Mouse (Mus musculus): ENCODE data around the gene Crybg1. TPM values are rescaled to one million over a fixed set of nuclear protein-coding genes. Genes with fewer than 3 reads are reported as not detected.
A peak's percentile ranks its signal among the peaks of the same experiment; 100 is the strongest.
"Not testable (repeated sequence)": the region's sequence is repeated elsewhere in the genome, so short reads cannot be mapped to it uniquely, and the experiment has no call there.

Crybg1 gene
- total RNA-seq, 2 experiments from 2014 or later = 2.7 to 2.9 TPM

DNA sequence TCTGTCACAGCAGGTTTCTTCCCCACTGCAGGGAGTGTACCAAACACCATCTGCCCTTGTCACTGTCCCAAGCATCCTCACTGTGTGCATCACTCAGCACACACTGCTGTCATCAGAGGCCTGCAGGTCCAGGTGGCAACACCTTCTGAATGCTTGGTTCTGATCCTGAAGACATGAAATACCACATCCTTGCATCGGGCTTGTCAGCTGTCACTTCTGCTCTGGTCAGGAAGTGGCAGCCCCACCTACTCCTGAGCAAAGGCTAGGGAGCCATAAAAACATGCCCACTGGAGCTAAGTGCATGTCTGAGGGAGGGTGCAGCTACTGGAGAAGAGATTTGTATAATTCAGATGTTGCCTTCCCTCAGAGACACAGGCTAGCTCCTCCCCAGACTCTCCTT, 168.6 kb downstream of the Crybg1 start:
- no peak for DNase-seq (ENCODE audit: low spot score in 2 of 2)

DNA sequence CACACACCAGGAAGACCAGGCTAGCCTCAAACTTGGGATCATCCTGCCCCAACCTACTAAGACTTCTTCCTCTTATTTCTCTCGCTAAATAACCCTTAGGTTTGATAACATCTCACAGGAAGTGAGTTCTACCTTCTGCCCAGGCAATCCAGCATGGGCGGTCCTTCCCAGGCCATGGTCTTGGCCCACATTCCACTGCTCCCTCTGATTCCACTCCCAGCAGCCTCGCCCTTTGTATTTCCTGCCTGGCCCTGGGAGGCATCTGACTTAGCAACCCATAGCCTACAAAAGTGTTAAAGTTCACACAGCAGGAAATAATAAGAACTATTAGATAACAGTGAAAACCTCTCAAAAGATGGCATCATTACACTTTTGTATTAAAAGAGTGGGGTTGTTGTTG, 171.3 kb downstream of the Crybg1 start:
- no peak for DNase-seq (ENCODE audit: low spot score in 2 of 2)

DNA sequence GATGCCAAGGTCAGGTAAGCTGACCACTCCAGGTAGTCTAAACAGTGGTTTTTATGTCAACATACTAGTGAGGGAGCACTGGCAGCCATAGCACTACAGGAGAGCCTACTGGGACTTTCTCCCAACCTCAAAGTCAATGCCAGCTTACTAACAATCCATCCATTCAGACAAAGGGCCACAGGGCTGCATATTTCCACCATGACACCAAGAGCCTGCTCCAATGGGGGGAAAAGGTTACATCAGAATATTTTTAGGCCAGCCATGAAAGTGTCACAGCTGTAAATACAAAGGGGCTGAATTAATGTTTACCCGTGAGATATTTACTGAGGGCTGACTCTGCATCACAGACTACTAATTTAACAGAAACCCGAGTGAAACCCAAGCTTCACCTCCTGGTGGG, 175.4 kb downstream of the Crybg1 start:
- DNase-seq (ENCODE audit: low spot score in 2 of 2) = no peak

- no peak for DNase-seq (ENCODE audit: low spot score in 2 of 2)
Measured at GRCm38 (mm10) chr10:43964943-43965342, 183.7 kb downstream of the Crybg1 start.

DNA sequence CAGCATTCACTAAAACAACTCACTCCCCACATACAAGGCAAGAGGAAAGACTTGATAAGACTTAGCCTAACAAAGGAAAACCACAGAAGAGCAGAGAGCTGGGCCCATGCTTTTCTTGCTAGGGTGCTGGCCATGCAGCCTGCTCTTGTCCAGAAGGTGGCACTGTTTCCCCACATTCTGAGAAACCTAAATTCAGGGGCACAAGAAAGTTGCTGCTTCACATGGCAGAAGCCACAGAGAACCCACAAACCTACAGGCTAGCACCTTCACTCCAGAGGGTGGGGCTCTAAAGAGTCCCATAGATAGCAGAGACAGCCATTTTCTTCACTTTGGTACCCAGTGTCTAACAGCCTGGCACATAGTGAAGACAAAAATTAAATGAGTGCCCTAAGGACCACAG, 194.7 kb downstream of the Crybg1 start:
- DNase-seq (ENCODE audit: low spot score in 2 of 2) = peak in 1 of 2 experiments; percentile 35

DNA sequence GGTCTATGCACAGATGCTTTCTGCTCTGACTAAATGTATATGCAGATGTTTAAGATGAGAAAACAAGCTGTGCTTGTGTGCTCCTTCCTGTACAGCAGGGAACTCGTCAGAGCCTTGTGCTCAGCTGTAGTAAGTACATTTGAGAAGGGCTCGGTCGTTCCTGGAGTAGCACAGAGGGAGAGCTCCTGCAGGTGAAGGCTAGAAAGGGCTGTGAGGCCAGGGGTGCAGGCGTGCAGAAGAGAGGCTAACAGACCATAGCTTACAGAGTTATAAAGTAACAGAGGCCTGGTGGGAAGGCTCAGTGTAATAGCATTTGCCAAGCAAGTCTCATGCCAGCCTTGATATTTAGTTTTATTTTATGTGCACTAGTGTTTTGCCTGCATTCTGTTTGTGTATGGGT, 203.2 kb downstream of the Crybg1 start:
- no peak for DNase-seq (ENCODE audit: low spot score in 2 of 2)

- no peak for DNase-seq (ENCODE audit: low spot score in 2 of 2)
Measured at GRCm38 (mm10) chr10:43943736-43944135, 204.9 kb downstream of the Crybg1 start.

DNA sequence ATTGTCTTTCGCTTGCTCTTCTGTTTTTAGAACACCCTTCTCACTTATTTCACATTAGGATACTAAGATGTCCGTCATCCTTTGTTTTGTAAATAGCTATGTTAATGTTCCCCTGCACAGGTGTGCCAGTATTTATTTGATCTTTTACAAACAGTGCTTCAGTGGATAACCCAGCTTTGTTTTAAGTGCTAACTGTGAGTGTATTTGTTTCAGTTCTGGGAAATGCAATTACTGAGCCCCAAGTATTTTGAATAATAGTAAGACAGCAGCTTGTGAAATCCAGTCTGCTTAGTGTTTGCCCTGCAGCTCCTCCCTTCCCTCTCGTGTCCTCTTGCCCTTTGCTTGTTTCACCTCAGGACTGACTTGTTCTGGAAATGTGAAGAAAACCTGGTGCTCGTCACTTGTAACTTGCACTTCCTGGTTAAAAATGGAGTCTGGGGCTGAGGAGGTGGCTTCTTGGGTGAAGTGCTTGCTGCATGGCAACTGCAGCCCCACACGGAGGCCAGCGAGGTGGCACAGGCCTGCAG, 209.5 kb downstream of the Crybg1 start:
- DNase-seq (ENCODE audit: low spot score in 2 of 2) = no peak

GRCm38 (mm10) chr10:43928596-43928995, 220.1 kb downstream of the Crybg1 start:
- no peak for DNase-seq (ENCODE audit: low spot score in 2 of 2)

DNA sequence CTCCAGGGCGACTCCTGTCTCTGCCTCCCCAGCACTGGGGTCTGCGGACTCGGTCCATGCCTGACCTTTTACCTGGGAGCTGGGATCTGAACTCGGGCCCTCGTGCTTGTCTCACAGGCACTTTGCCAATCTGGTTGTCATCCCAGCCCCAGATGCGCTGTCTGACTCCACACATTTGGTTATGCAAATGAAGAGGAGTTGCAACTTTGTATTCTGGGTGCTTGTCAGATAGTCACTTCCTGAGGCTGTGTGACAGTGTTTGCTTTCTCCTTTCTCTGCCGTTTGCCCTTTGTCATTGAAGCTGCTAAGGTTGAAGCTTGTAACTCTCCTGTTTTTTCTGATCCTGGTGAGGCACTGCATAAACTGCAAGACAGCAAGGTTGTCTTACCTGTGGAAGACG, 220.9 kb downstream of the Crybg1 start:
- DNase-seq (ENCODE audit: low spot score in 2 of 2) = no peak

- DNase-seq (ENCODE audit: low spot score in 2 of 2) = not testable (repeated sequence)
Measured at GRCm38 (mm10) chr10:43925776-43926175, 222.9 kb downstream of the Crybg1 start.

DNA sequence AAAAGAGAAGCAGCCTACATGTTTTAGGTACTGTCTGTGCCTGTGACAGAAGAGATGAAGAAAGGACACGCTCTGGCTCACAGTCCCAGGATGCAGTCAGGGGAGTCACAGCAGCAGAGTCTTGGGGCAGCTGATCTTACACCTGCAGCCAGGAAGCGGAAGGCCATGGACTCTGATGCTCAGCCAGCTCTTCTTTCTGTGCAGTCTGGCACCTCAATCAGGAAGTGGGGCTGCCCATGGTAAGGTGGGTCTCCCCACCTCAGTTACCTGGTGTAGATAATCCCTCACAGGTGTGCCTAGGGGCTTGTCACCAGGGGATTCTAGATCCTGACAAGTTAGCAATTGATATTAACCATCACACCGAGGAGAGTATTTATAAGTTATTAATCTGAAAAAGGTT, 225.6 kb downstream of the Crybg1 start:
- no peak for DNase-seq (ENCODE audit: low spot score in 2 of 2)

GRCm38 (mm10) chr10:43918696-43919608, 229.7 kb downstream of the Crybg1 start:
- peak; percentile 62 to 83 for DNase-seq (ENCODE audit: low spot score in 2 of 2)

DNA sequence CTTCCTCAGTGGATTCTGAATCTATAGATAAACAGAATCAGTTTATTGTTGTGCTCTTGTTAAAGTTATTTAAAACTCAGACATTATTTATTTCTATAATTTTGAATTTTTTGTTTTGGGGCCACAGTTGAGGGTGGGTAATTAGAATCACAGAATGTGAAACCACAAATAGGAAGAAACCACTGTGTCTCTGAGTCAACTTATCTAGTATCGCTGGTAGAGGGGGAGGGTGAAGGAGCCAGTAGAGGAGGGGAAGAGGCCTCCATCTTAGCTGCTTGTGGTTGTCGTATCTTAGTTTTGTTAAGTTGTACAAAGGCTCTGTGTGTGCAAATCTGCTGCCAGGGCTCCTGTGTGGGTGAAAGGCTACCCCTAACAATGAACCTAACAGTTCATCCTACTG, 231.9 kb downstream of the Crybg1 start:
- DNase-seq (ENCODE audit: low spot score in 2 of 2) = no peak

GRCm38 (mm10) chr10:43916181-43916580, 232.5 kb downstream of the Crybg1 start:
- no peak for DNase-seq (ENCODE audit: low spot score in 2 of 2)

- no peak for DNase-seq (ENCODE audit: low spot score in 2 of 2)
Measured at GRCm38 (mm10) chr10:43912236-43912635, 236.4 kb downstream of the Crybg1 start.

GRCm38 (mm10) chr10:43910873-43911142, 237.8 kb downstream of the Crybg1 start:
- no peak for DNase-seq (ENCODE audit: low spot score in 2 of 2)

DNA sequence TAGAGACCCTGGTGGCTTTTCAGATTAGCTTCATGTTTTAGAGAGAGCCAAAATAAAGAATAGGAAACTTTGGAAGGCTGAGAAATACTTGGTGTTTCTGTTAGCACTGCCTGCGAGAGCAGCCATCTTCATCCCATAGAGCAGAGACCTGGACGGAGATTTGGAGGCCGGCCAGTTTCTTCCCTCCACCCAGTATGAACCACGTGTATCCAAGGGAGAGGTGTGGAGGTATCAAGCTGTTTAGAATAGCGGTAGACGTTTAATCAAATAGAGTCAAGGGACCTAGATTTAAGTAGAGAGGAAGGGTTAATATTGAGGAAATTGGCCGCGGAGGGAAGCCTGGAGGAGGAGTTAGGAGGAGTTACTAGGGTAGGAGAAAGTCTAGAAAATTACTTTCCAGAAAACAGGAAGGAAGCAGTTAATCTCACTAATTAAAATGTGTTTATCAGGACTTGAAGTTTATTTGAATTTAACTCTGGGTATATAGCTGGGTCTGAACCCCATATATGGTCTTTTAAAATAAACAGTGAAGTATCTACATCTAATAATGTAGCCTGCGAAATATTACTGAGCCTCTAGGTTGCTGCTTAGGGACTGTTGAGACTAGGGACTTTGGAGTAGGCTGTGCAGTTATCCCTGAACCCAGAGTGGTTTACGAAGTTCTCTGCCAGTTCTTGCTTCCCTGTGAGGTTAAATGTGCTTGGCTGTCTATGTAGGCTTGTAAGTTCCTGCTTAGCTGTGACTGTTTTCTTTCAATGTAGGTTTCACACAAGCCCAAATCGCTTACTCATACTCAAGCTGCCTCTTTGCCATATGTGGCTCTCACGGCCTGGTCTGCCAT, 238.4 kb downstream of the Crybg1 start:
- DNase-seq (ENCODE audit: low spot score in 2 of 2) = no peak

DNA sequence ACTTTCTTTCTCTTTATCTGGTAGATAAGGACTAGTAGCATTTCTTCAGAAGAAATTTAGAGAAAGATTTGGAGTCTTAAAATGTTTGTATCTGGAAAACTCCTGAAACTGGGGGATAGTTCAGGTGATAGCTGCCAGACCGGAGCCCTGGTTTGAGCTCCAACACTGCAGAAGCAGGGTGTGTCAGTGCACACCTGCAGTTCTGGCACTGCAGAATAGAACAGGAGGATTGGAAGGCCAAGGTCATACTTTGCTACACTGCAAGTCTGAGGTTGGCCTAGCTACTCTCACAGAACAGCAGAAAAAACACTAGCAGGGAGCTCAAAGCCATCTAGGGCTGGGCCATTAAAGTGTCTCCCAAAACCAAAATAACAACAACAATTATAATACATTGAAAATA, 244.1 kb downstream of the Crybg1 start:
- DNase-seq (ENCODE audit: low spot score in 2 of 2) = no peak

- peak; percentile 84 to 90 for DNase-seq (ENCODE audit: low spot score in 2 of 2)
Measured at GRCm38 (mm10) chr10:43901578-43902194, 247.0 kb downstream of the Crybg1 start, which contains the start of the genes Qrsl1 and Rtn4ip1. Gene Qrsl1 (minus strand): TSS chr10:43901745. Gene Rtn4ip1 (plus strand): TSS chr10:43901807.

- DNase-seq (ENCODE audit: low spot score in 2 of 2) = no peak
Measured at GRCm38 (mm10) chr10:43900883-43901570, 247.6 kb downstream of the Crybg1 start.
